Comparison of ENCODE assay signal across 8 mouse cellular contexts in the genomic region with DNA sequence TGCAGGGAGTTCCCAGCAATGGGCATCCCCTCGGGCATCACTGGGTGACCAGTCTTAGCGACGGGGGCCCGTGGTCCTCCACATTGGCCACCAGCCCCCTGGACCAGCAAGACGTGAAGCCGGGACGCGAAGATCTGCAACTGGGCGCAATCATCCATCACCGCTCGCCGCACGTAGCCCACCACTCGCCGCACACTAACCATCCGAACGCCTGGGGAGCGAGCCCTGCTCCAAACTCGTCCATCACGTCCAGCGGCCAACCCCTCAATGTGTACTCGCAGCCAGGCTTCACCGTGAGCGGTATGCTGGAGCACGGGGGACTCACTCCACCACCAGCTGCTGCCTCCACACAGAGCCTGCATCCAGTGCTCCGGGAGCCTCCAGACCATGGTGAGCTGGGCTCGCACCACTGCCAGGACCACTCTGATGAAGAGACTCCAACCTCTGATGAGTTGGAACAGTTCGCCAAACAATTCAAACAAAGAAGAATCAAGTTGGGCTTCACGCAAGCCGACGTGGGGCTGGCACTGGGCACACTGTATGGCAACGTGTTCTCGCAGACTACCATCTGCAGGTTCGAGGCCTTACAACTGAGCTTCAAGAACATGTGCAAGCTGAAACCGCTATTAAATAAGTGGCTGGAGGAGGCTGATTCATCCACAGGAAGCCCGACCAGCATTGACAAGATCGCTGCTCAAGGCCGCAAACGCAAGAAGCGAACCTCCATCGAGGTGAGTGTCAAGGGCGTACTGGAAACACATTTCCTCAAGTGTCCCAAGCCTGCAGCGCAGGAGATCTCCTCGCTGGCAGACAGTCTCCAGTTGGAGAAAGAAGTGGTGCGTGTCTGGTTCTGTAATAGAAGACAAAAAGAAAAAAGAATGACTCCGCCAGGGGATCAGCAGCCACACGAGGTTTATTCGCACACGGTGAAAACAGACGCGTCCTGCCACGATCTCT. TPM values are rescaled to one million over a fixed set of nuclear protein-coding genes. Genes with fewer than 3 reads are reported as not detected.
DNase-seq lines count a peak whose midpoint lies in the region; ATAC-seq and TF ChIP-seq lines count a peak whose summit lies in the region.

No protein-coding gene starts in this region.

- peak overlapping the region; percentile 46 to 60 for H3K4me3 ChIP-seq in heart, embryonic 14.5 days (ENCODE audit: control insufficient read depth in 1 of 2, insufficient read depth in 1 of 2, low read depth in 1 of 2, low read length in 2 of 2)
- peak overlapping the region; percentile 50 for H3K4me3 ChIP-seq in forebrain, embryonic 14.5 days (ENCODE audit: low read depth, low read length)
- peak overlapping the region; percentile 5; the same call in 1 of the 2 replicates for H3K4me3 ChIP-seq in liver, postnatal 0 days (ENCODE audit: low read depth, low read length)

- no peaks in the 10 kb centered on the region for H3K9me3 ChIP-seq in heart, embryonic 14.5 days (ENCODE audit: control insufficient read depth, low read length)
- H3K9me3 ChIP-seq in forebrain, embryonic 14.5 days (replicated peaks; ENCODE audit: control insufficient read depth, low read length), result no peaks in the 10 kb centered on the region
- H3K9me3 ChIP-seq in liver, postnatal 0 days (ENCODE audit: low read length), result no peaks in the 10 kb centered on the region

- H3K27me3 ChIP-seq in heart, embryonic 14.5 days (ENCODE audit: control insufficient read depth, insufficient read depth, low read length), result peaks cover 25% of the 10 kb centered on the region
- no peaks in the 10 kb centered on the region for H3K27me3 ChIP-seq in forebrain, embryonic 14.5 days (replicated peaks; ENCODE audit: control insufficient read depth, insufficient read depth, low read length)
- H3K27me3 ChIP-seq in liver, postnatal 0 days (ENCODE audit: insufficient read depth, low read length), result peaks cover 23% of the 10 kb centered on the region

- H3K36me3 ChIP-seq in heart, embryonic 14.5 days (ENCODE audit: control insufficient read depth, insufficient read depth, low read length), result no peaks in the 10 kb centered on the region
- H3K36me3 ChIP-seq in forebrain, embryonic 14.5 days (ENCODE audit: control insufficient read depth, insufficient read depth, low read length), result no peaks in the 10 kb centered on the region
- no peaks in the 10 kb centered on the region for H3K36me3 ChIP-seq in liver, postnatal 0 days (replicated peaks; ENCODE audit: insufficient read depth, low read length)

- 17% methylated on average over 52 of the region's 52 CpGs for WGBS in heart, embryonic 14.5 days
- 36% methylated on average over 52 of the region's 52 CpGs for WGBS in forebrain, embryonic 14.5 days
- 18% methylated on average over 52 of the region's 52 CpGs for WGBS in liver, postnatal 0 days (ENCODE audit: insufficient replicate concordance)

- H3K4me2 ChIP-seq in heart, embryonic 14.5 days (ENCODE audit: low read length), result peak overlapping the region; percentile 73
- H3K4me2 ChIP-seq in forebrain, embryonic 14.5 days (ENCODE audit: low read length), result peak overlapping the region; percentile 52
- peak overlapping the region; percentile 47 for H3K4me2 ChIP-seq in liver, postnatal 0 days (ENCODE audit: low read depth, low read length)

- no peak for DNase-seq in heart, postnatal 14 days
- peak; percentile 4 for DNase-seq in Muller cell, postnatal 12 days (ENCODE audit: inconsistent ontology term)
- DNase-seq in forebrain, embryonic 14.5 days (ENCODE audit: low spot score), result peak; percentile 30
- peak; percentile 10 for DNase-seq in liver, postnatal 0 days
- DNase-seq in B cell, adult 2 months, result no peak
- no peak for DNase-seq in layer of hippocampus, adult 9-10 months (ENCODE audit: low spot score)
- DNase-seq in lung, adult 18-20 months, result no peak

- H3K9ac ChIP-seq in heart, embryonic 14.5 days (ENCODE audit: low read length), result 0 out of 2 replicates have a peak overlapping the region, but pooled peaks have one; percentile 11
- H3K9ac ChIP-seq in forebrain, embryonic 14.5 days (ENCODE audit: low read length), result peak overlapping the region; percentile 65
- H3K9ac ChIP-seq in liver, postnatal 0 days (replicated peaks), result no peak overlapping the region

- ATAC-seq in heart, embryonic 14.5 days (ENCODE audit: insufficient number of reproducible peaks, insufficient read depth, low FRiP score, low read depth), result 0 out of 2 replicates have a peak, but pooled peaks have one; percentile 13
- ATAC-seq in forebrain, embryonic 14.5 days, result peak; percentile 36
- ATAC-seq in liver, postnatal 0 days, result no peak

- no peak for TF ChIP-seq EP300 in liver, postnatal 0 days (IDR thresholded peaks at IDR 0.05; ENCODE audit: low read depth)

- TF ChIP-seq CTCF in liver, postnatal 0 days (IDR thresholded peaks at IDR 0.05; ENCODE audit: low read depth), result no peak

- no peak overlapping the region for H3K27ac ChIP-seq in heart, embryonic 14.5 days (replicated peaks in 1 of 2; ENCODE audit: control insufficient read depth in 1 of 2, insufficient read depth in 1 of 2, low read depth in 2 of 2, low read length in 2 of 2)
- peak overlapping the region; percentile 85 for H3K27ac ChIP-seq in forebrain, embryonic 14.5 days (ENCODE audit: low read depth, low read length)
- H3K27ac ChIP-seq in liver, postnatal 0 days (ENCODE audit: low read depth), result no peak overlapping the region

- intact Hi-C loops in heart, postnatal 14 days (cut with DNase I), result no loop called here

- no peaks in the 10 kb centered on the region; a peak in 1 of 4 replicates for H3K4me1 ChIP-seq in heart, embryonic 14.5 days (ENCODE audit: control insufficient read depth in 2 of 2, insufficient read depth in 2 of 2, low read length in 2 of 2)
- H3K4me1 ChIP-seq in forebrain, embryonic 14.5 days (ENCODE audit: control insufficient read depth, insufficient read depth, low read length), result no peaks in the 10 kb centered on the region
- no peaks in the 10 kb centered on the region for H3K4me1 ChIP-seq in liver, postnatal 0 days (ENCODE audit: insufficient read depth)

RNA-seq across cellular contexts. Expression of gene Pou3f4, which starts 0.8 kb away (rescaled TPM):
- 0.11 and 0.30 TPM in 2 replicates for polyA plus RNA-seq in heart, embryonic 14.5 days (2014; fragmentation: Nextera tagmentation; extraction: Ambion mirVana)
- not detected for total RNA-seq in heart, postnatal 14 days (2021)
- 16.3 and 18.2 TPM in 2 replicates for polyA plus RNA-seq in forebrain, embryonic 14.5 days (2014; fragmentation: Nextera tagmentation; extraction: Ambion mirVana)
- polyA plus RNA-seq in liver, postnatal 0 days (2015; fragmentation: Nextera tagmentation; extraction: Ambion mirVana), result not detected in 2 replicates

Comparison
In these comparisons a context has a peak if more than half of its experiments do, and no peak if none do; other contexts are left out.
1. DNase-seq: peak in Muller cell, postnatal 12 days (single experiment), forebrain, embryonic 14.5 days (single experiment) and liver, postnatal 0 days (single experiment); none in heart, postnatal 14 days (0 of 2), B cell, adult 2 months (0 of 2), layer of hippocampus, adult 9-10 months (single experiment) and lung, adult 18-20 months (0 of 2).
2. RNA of gene Pou3f4, which starts 0.8 kb away (polyA plus RNA-seq): 16.3 to 18.2 TPM in forebrain, embryonic 14.5 days; 0.11 to 0.30 TPM in heart, embryonic 14.5 days and not detected in liver, postnatal 0 days; every median in the first group is over 10 times any median in the second.
3. Peak in every context shown above with its lines, with median percentiles within 50 percentile points of each other: H3K4me2 ChIP-seq and H3K4me3 ChIP-seq.